Mouse (Mus musculus): Measurements from ENCODE around the gene Spin4.

Gene Spin4

GRCm38 (mm10) chrX:95026361-95026892 is at the start of gene Spin4:
Gene Spin4 (minus strand): TSS chrX:95026682.
- peak; percentile 73 for DNase-seq

GRCm38 (mm10) chrX:95027907-95028306 is 1.4 kb upstream of the Spin4 start:
- DNase-seq: no peak

- no peak for DNase-seq
Measured at GRCm38 (mm10) chrX:95025779-95026360, 612 bp downstream of the Spin4 start.

GRCm38 (mm10) chrX:95012033-95012432 is 14.4 kb downstream of the Spin4 start:
- no peak for DNase-seq

GRCm38 (mm10) chrX:94998845-94999244 is 27.6 kb downstream of the Spin4 start:
- no peak for DNase-seq

GRCm38 (mm10) chrX:94994113-94994512 is 32.4 kb downstream of the Spin4 start:
- no peak for DNase-seq

- DNase-seq: no peak
Measured at GRCm38 (mm10) chrX:94990903-94991302, 35.6 kb downstream of the Spin4 start.

- no peak for DNase-seq
Measured at GRCm38 (mm10) chrX:94990080-94990825, 36.2 kb downstream of the Spin4 start.
